Mouse (Mus musculus): Measurements from ENCODE around the gene Cfap45. TPM values are rescaled to one million over a fixed set of nuclear protein-coding genes. Genes with fewer than 3 reads are reported as not detected.
A peak's percentile ranks its signal among the peaks of the same experiment; 100 is the strongest.

The Cfap45 gene
- polyA plus RNA-seq, 1 experiment, result 1.2 TPM

DNA sequence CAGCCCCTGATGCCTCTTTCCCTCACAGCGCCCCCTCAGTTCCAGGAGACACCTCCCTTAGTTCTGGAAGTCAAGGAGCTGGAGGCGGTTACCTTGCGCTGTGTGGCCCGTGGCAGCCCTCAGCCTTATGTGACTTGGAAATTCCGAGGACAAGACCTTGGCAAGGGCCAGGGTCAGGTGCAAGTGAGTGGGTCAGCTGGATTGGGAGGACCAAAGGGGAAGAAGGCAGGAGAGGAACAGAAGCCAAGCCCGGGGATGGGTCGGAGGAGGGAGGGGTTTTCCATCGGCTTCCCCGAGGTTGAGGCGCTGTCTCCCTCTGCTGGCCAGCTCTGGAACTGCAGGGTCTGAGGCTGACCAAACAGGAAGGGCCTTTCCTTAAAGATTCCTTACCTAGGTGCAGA, 30.3 kb upstream of the Cfap45 start:
- Histone ChIP-seq H3K4me3 (ENCODE audit: insufficient read depth, low read length) (no peak overlapping the region), H3K27ac (ENCODE audit: insufficient read depth, low read depth, low read length) (no peak overlapping the region), H3K4me1 (ENCODE audit: control insufficient read depth, insufficient read depth, low read length) (peaks cover 3% of the 10 kb centered on the region)
- TF ChIP-seq CTCF (IDR thresholded peaks at IDR 0.05; ENCODE audit: low read depth, low read length) (peak; percentile 94), POLR2A (IDR thresholded peaks at IDR 0.05; ENCODE audit: borderline replicate concordance, low read depth, low read length) (no peak)

DNA sequence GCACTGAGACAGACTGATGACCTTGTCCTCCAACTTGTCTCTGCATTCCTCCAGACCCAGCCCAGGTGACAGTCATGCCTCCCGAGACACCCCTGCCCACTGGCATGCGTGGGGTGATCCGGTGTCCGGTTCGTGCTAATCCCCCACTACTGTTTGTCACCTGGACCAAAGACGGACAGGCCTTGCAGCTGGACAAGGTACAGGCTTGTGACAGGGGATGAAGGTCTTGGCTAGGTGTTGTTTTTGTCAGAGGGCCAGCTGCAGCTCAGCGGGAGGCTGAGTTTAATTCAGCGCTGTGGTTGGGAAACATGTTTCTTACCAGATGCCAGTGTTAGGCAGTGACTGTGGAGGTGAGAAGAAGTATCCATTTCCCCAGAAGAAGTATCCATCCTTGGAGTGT, 28.6 kb upstream of the Cfap45 start:
- H3K4me1 ChIP-seq (ENCODE audit: control insufficient read depth, insufficient read depth, low read length), result peaks cover 3% of the 10 kb centered on the region
- H3K27ac ChIP-seq (ENCODE audit: insufficient read depth, low read depth, low read length), result no peak overlapping the region
- no peak overlapping the region for H3K4me3 ChIP-seq (ENCODE audit: insufficient read depth, low read length)
- TF ChIP-seq CTCF (IDR thresholded peaks at IDR 0.05; ENCODE audit: low read depth, low read length) (no peak), POLR2A (IDR thresholded peaks at IDR 0.05; ENCODE audit: borderline replicate concordance, low read depth, low read length) (no peak)

DNA sequence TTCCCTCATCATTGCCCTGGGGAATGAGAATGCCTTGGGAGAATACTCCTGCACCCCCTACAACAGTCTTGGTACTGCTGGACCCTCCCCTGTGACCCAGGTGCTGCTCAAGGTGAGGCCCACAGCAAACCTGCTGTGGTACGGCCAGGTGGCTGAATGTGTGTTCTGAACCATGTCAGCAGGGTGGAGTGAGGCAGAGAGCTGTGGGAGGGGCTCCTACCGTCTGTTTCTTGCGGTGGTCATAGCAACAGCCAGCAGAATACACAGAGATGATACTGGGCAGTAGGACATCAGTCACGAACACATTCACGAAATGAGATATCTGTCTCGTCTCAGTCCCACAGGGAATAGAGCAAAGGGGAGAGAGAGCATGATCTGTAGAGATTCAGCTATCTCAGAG, 27.1 kb upstream of the Cfap45 start:
- TF ChIP-seq POLR2A (IDR thresholded peaks at IDR 0.05; ENCODE audit: borderline replicate concordance, low read depth, low read length), result no peak
- Histone ChIP-seq H3K4me1 (ENCODE audit: control insufficient read depth, insufficient read depth, low read length) (peaks cover 3% of the 10 kb centered on the region), H3K27ac (ENCODE audit: insufficient read depth, low read depth, low read length) (no peak overlapping the region), H3K4me3 (ENCODE audit: insufficient read depth, low read length) (no peak overlapping the region)

DNA sequence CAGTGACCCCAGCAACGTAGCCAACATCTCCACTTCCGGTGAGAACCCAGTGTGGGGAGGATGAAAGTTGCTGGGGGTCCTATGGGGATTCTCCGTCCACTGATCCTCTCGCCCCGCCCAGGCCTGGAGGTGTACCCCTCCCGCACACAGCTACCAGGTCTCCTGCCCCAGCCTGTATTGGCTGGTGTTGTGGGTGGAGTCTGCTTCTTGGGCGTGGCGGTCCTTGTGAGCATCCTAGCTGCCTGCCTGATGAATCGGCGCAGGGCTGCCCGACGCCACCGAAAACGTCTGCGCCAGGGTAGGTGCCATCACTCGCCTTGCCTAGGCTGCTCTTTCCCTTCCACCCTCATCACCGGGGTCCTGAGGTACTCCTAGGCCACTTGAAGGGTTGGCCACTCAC, 24.6 kb upstream of the Cfap45 start:
- H3K27ac ChIP-seq (ENCODE audit: insufficient read depth, low read depth, low read length), result no peak overlapping the region
- H3K4me1 ChIP-seq (ENCODE audit: control insufficient read depth, insufficient read depth, low read length), result 0 out of 2 replicates have a peak, but pooled peaks cover 2% of the 10 kb centered on the region
- TF ChIP-seq POLR2A (IDR thresholded peaks at IDR 0.05; ENCODE audit: borderline replicate concordance, low read depth, low read length) (no peak), CTCF (IDR thresholded peaks at IDR 0.05; ENCODE audit: low read depth, low read length) (no peak)
- H3K4me3 ChIP-seq (ENCODE audit: insufficient read depth, low read length), result no peak overlapping the region

DNA sequence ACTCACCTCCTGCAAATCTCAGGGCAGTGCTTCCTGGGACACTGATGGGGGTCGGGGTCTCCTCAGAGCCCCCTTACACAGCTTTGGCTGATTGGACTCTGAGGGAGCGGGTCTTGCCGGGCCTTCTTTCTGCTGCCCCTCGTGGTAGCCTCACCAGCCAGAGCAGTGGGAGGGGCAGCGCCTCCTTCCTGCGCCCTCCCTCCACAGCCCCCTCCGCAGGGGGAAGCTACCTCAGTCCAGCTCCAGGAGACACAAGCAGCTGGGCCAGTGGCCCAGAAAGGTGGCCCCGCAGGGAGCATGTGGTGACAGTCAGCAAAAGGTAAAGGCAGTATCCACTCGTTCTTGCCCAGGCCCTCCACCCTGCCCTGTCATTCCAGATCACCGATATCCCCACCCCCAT, 23.2 kb upstream of the Cfap45 start:
- Histone ChIP-seq H3K27ac (ENCODE audit: insufficient read depth, low read depth, low read length) (no peak overlapping the region), H3K4me3 (ENCODE audit: insufficient read depth, low read length) (no peak overlapping the region)

DNA sequence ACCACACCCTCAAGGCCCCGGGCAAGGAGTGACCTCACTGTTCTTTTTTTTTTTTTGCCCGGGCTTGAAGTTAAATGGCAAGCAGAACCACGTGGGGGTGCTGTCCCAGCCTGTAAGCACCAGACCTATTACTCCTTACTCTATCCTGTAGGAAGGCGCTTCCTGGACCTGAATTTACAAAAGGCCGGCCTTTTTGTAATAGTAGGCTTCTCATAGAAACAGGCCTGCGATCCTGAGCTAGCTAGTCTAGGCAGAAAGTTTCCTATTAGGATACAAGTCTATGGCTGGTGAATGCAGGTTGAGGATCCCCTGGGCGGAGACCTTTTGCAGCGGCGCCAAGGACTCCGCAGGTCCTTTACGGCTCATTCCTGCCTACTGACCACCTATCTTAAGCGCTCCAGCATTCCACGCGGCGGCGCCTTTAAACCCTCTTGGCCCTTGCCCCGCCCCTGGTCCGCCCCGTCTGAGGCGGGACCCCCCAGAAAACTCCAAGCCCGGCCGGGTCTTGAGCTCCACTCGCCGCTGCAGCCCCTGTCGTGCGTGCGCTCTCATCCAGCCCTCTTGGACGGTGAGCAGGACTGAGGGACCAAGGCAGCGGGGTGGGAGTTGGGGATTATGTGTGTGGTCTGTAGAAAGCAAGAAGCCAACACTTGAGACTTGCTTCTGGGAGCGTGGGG, 20.7 kb upstream of the Cfap45 start, which contains the start of gene Tagln2:
Gene Tagln2, plus strand, starts transcription at position 283 of the 677 bp plus-strand sequence.
- TF ChIP-seq POLR2A (IDR thresholded peaks at IDR 0.05; ENCODE audit: borderline replicate concordance, low read depth, low read length) (0 out of 2 replicates have a peak, but pooled peaks have one; percentile 24), CTCF (IDR thresholded peaks at IDR 0.05; ENCODE audit: low read depth, low read length) (no peak)
- peak within 1 kb of the TSS; percentile 88 for H3K27ac ChIP-seq (ENCODE audit: insufficient read depth, low read depth, low read length)
- H3K4me3 ChIP-seq (ENCODE audit: insufficient read depth, low read length), result peak within 1 kb of the TSS; percentile 77
- H3K4me1 ChIP-seq (ENCODE audit: control insufficient read depth, insufficient read depth, low read length), result peaks cover 18% of the 10 kb centered on the region

More for the DNA sequence above, 23.2 kb upstream of the Cfap45 start:
- H3K4me1 ChIP-seq (ENCODE audit: control insufficient read depth, insufficient read depth, low read length), result peaks cover 7% of the 10 kb centered on the region
- TF ChIP-seq POLR2A (IDR thresholded peaks at IDR 0.05; ENCODE audit: borderline replicate concordance, low read depth, low read length) (no peak), CTCF (IDR thresholded peaks at IDR 0.05; ENCODE audit: low read depth, low read length) (no peak)

DNA sequence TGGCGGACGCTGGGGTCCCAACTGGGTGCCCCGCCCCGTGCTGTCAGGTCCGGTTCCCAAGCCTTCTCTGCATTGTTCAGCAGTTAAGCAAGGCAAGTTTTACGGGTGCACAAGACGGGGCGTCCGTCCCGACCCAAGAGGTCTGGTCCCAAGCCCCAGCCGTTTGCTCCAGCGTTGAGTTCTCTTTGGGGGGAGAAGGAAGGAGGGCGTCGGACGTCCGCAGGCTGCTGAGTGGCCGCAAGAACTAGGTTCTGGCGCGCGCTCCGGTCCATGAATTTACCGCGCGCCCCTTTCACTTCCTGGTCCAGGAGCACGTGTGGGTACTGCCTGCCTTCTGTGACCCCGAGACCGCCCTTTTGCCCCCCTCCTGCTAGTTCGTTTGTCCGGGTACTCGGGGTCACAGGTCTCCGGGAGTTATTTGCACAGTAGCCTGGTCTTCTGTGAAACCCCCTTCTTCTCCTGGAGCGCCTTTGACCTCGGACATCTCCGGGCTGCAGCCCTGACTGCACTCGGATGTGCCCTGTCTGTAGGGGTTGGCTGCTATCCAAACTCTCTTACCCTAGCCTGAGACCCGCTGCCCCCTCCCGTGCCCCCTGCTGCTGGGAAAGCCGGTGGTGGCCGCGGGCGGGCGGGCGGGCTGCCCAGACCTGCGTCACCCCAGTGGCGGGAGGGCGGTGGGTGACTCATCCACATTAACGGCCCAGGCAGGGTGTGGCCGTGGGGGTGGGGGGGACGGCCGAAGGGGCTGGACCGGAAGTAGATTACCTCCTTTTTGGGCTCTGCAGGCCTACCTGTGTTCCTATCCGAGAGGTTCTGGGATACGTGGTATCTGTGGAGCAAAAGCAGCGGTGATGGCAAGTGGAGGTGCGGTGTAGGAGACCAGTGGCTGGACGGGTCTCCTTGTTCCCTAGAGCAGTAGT, 19.9 kb upstream of the Cfap45 start:
- Histone ChIP-seq H3K4me1 (ENCODE audit: control insufficient read depth, insufficient read depth, low read length) (peaks cover 18% of the 10 kb centered on the region), H3K4me3 (ENCODE audit: insufficient read depth, low read length) (peak overlapping the region; percentile 77), H3K27ac (ENCODE audit: insufficient read depth, low read depth, low read length) (peak overlapping the region; percentile 88)
- TF ChIP-seq CTCF (IDR thresholded peaks at IDR 0.05; ENCODE audit: low read depth, low read length) (no peak), POLR2A (IDR thresholded peaks at IDR 0.05; ENCODE audit: borderline replicate concordance, low read depth, low read length) (no peak)

DNA sequence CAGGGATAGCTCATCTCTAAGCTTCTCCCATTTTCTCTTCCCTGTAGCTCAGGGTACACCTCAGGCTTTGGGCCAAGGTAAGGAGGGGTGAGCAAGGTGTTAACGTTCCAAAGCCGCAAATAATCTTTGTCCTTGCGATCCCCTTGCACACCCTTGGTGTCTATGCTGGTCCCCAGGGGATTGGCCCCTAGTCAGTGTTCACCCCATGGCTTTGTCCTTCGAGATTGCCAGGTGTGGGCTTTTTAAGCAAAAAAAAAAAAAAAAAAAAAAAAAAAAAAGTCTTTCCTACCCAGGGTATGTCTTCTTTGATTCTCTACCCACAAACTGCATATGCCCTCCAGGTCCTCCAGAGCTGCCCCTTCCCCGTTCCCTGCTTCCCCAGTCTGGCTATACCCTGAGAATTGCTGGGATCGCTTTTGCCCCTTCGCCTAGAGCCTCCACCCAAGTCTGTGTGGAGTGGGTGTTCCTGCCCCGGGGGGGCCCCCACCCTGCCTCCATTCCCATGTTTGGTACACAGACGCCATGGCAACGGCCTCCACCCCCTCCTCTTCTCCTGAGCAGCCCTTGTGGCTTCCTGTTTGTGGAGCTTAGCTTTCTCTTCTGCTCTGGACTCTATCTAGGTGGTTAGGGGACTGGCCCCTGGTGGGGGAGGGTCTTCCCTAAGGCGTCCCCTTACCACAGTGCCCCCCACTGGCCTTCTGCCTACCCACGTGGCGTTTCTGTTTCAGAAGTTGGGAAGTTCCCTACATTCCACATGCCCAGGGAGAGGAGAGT, 19.0 kb upstream of the Cfap45 start:
- peak overlapping the region; percentile 74 for H3K27ac ChIP-seq (ENCODE audit: insufficient read depth, low read depth, low read length)
- no peak for TF ChIP-seq POLR2A (IDR thresholded peaks at IDR 0.05; ENCODE audit: borderline replicate concordance, low read depth, low read length)
- TF ChIP-seq CTCF (IDR thresholded peaks at IDR 0.05; ENCODE audit: low read depth, low read length), result no peak
- H3K4me3 ChIP-seq (ENCODE audit: insufficient read depth, low read length), result peak overlapping the region; percentile 77
- peaks cover 18% of the 10 kb centered on the region for H3K4me1 ChIP-seq (ENCODE audit: control insufficient read depth, insufficient read depth, low read length)
